ENCODE assay signal across 7 mouse cellular contexts in the genomic region with DNA sequence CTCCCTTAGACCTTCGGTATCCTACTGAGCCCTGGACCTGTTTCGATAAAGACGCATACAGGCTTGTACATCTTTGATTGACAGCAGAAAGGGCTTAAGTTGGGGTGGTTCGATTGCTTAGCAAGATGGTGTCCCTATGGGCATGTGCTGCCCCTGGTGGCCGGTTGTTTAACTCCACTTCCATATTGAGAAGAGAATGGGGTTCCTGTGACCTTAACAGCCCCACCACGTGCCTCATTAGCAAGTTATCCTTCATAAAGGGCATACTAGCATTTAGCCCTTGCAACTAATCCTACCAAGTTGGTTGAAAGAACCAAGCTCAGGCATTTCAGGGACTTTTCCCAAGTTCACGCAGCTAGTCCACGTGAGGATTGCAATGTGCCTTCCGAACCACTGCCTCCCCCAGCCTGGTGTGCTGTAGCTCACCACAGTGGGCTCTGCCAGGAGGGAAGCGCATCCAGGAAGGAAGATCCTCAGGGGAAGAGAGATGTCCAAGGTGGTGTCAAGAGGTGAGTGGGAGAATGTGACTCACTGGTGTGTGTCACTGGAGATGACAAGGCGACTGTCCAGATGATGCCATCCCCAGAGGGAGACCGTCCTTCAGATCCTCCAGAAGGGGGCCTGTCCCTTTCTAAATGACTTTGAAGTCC.
DNase-seq lines count a peak whose midpoint lies in the region; ATAC-seq lines count a peak whose summit lies in the region.

No protein-coding gene starts in this region.

- no peak overlapping the region for H3K4me2 ChIP-seq in stomach, embryonic 14.5 days (replicated peaks; ENCODE audit: low read depth, low read length)

- WGBS in stomach, embryonic 14.5 days, result 82% methylated on average over 12 of the region's 12 CpGs

- ATAC-seq in stomach, embryonic 14.5 days (ENCODE audit: insufficient number of reproducible peaks, insufficient read depth, low FRiP score, low read depth), result no peak

- intact Hi-C loops in gastrocnemius, postnatal 14 days (cut with DNase I; ENCODE audit: low total_unique reads), result no loop called here

- H3K4me1 ChIP-seq in stomach, embryonic 14.5 days (ENCODE audit: control insufficient read depth, insufficient read depth, low read length), result peaks cover 13% of the 10 kb centered on the region; the same call in 1 of the 2 replicates

- DNase-seq in CD4-positive helper T cell, adult 2 months (ENCODE audit: low read depth, low spot score), result peak; percentile 39
- peak; percentile 95 for DNase-seq in MN1 (ENCODE audit: low spot score)
- DNase-seq in cerebellum, adult 9-11 months, result peak; percentile 73
- DNase-seq in gastrocnemius, postnatal 14 days, result peak; percentile 61
- DNase-seq in kidney, adult 8-10 months, result peak; percentile 65 to 70
- DNase-seq in lung, postnatal 36 days, result peak; percentile 82

- H3K27me3 ChIP-seq in stomach, embryonic 14.5 days (ENCODE audit: control insufficient read depth, insufficient read depth, low read length), result no peaks in the 10 kb centered on the region

- H3K4me3 ChIP-seq in stomach, embryonic 14.5 days (ENCODE audit: low read depth, low read length), result no peak overlapping the region

- H3K9me3 ChIP-seq in stomach, embryonic 14.5 days (ENCODE audit: control insufficient read depth, low read depth, low read length), result no peaks in the 10 kb centered on the region

- H3K36me3 ChIP-seq in stomach, embryonic 14.5 days (ENCODE audit: control insufficient read depth, insufficient read depth, low read length), result no peaks in the 10 kb centered on the region

- no peak overlapping the region for H3K9ac ChIP-seq in stomach, embryonic 14.5 days (replicated peaks; ENCODE audit: low read depth, low read length)

- H3K27ac ChIP-seq in stomach, embryonic 14.5 days (ENCODE audit: low read length), result peak overlapping the region; percentile 10; the same call in 1 of the 2 replicates

Comparison
In these comparisons a context has a peak if more than half of its experiments do, and no peak if none do; other contexts are left out.
1. DNase-seq: peak in every context shown above with its lines; median percentile 95 in MN1; 82 in lung, postnatal 36 days; 73 in cerebellum, adult 9-11 months; 68 in kidney, adult 8-10 months; 61 in gastrocnemius, postnatal 14 days; 39 in CD4-positive helper T cell, adult 2 months.